Mouse (Mus musculus) hindbrain, embryonic 16.5 days (tissue): ENCODE data around the gene Nagpa. TPM values are rescaled to one million over a fixed set of nuclear protein-coding genes. Genes with fewer than 3 reads are reported as not detected.

Experiments
- ATAC-seq: fragments of 200-750 bp; cut with Nextera tagmentation; 2 replicates; pipeline ENCODE4 v1.8.0; 2017; ENCODE audit warnings: moderate TSS enrichment, moderate library complexity
- H3K27ac ChIP-seq: fragments of 300-500 bp; sonication (generic); 2 replicates; pipeline ENCODE4 v1.5.1; 2014; ENCODE audit warnings: low read depth, mild to moderate bottlenecking, control low read depth, low read length, moderate library complexity
- H3K27me3 ChIP-seq: fragments of 300-500 bp; sonication (generic); replicated peaks from 2 replicates; pipeline ENCODE4 v1.6.1; 2014; ENCODE audit warnings: low read length; ENCODE audit not compliant: control insufficient read depth, insufficient read depth
- H3K36me3 ChIP-seq: fragments of 300-500 bp; sonication (generic); 2 replicates; pipeline ENCODE4 v1.6.1; 2014; ENCODE audit warnings: mild to moderate bottlenecking, low read length, moderate library complexity, mixed read lengths; ENCODE audit not compliant: control insufficient read depth, insufficient read depth
- H3K4me1 ChIP-seq: fragments of 300-500 bp; sonication (generic); 2 replicates; pipeline ENCODE4 v1.6.1; 2014; ENCODE audit warnings: low read depth, low read length; ENCODE audit not compliant: control insufficient read depth, insufficient read depth
- H3K4me2 ChIP-seq: fragments of 300-500 bp; sonication (generic); 2 replicates; pipeline ENCODE4 v1.6.1; 2014; ENCODE audit warnings: mild to moderate bottlenecking, low read length, control low read depth, moderate library complexity
- H3K4me3 ChIP-seq: fragments of 300-500 bp; sonication (generic); 2 replicates; pipeline ENCODE4 v1.5.1; 2014; ENCODE audit warnings: mild to moderate bottlenecking, low read length, control low read depth, moderate library complexity
- H3K9ac ChIP-seq: fragments of 300-500 bp; sonication (generic); 2 replicates; pipeline ENCODE4 v1.6.1; 2014; ENCODE audit warnings: low read depth, mild to moderate bottlenecking, control low read depth, low read length, moderate library complexity
- H3K9me3 ChIP-seq: fragments of 300-500 bp; sonication (generic); 2 replicates; pipeline ENCODE4 v1.6.1; 2014; ENCODE audit warnings: mild to moderate bottlenecking, low read length, moderate library complexity; ENCODE audit not compliant: control insufficient read depth
- WGBS: fragments of 180-500 bp; shearing (Covaris S2); extraction: QIAGEN DNeasy Blood & Tissue Kit; methylation state at CpG from one replicate; pipeline ENCODE4 v1.1.7; 2014; 5-methylcytosine and 5-hydroxymethylcytosine counted together
- microRNA-seq: library from miRNA; unstranded; fragments of <30 nt; microRNA quantifications from one replicate; pipeline ENCODE4, GENCODE M21; 2017
- polyA plus RNA-seq: library from polyadenylated mRNA; unstranded; fragments of >200 nt; fragmentation: Nextera tagmentation; extraction: Ambion mirVana; gene quantifications from 2 replicates; pipeline ENCODE4 v1.2.1, GENCODE M21; 2015

Gene Nagpa
- polyA plus RNA-seq, 1 experiment from 2014 or later: 11.9 TPM

GRCm38 (mm10) chr16:5153299-5154026 is 50.3 kb downstream of the Nagpa start:
- no peak overlapping the region for H3K4me2 ChIP-seq

GRCm38 (mm10) chr16:5150544-5150943 is 53.3 kb downstream of the Nagpa start:
- Histone ChIP-seq H3K4me3 (no peak overlapping the region), H3K9ac (no peak overlapping the region), H3K27me3 (peaks cover 5% of the 10 kb centered on the region), H3K4me1 (peaks cover 23% of the 10 kb centered on the region), H3K36me3 (no peaks in the 10 kb centered on the region), H3K9me3 (no peaks in the 10 kb centered on the region), H3K4me2 (no peak overlapping the region), H3K27ac (no peak overlapping the region)
- WGBS: 49% methylated on average over 10 of the region's 10 CpGs
- ATAC-seq: no peak

More at GRCm38 (mm10) chr16:5153299-5154026, 50.3 kb downstream of the Nagpa start:
- peak overlapping the region; percentile 13; the same call in 1 of the 2 replicates for H3K27ac ChIP-seq
- H3K4me3 ChIP-seq: no peak overlapping the region
- no peaks in the 10 kb centered on the region for H3K27me3 ChIP-seq
- 0 out of 2 replicates have a peak overlapping the region, but pooled peaks have one; percentile 20 for H3K9ac ChIP-seq
- ATAC-seq: no peak
- no peaks in the 10 kb centered on the region for H3K36me3 ChIP-seq
- H3K9me3 ChIP-seq: no peaks in the 10 kb centered on the region
- peaks cover 7% of the 10 kb centered on the region; the same call in 1 of the 2 replicates for H3K4me1 ChIP-seq
- WGBS: 29% methylated on average over 6 of the region's 6 CpGs

- Histone ChIP-seq H3K36me3 (no peaks in the 10 kb centered on the region), H3K4me2 (peak within 1 kb of the TSS; percentile 93), H3K9ac (peak within 1 kb of the TSS; percentile 42), H3K4me3 (peak within 1 kb of the TSS; percentile 46), H3K27ac (no peak within 1 kb of the TSS), H3K4me1 (peaks cover 16% of the 10 kb centered on the region), H3K27me3 (peaks cover 5% of the 10 kb centered on the region), H3K9me3 (no peaks in the 10 kb centered on the region)
- WGBS: 11% methylated on average over 13 of the region's 13 CpGs
- peak; percentile 61 for ATAC-seq
Observed at GRCm38 (mm10) chr16:5147037-5147385, 56.8 kb downstream of the Nagpa start, which contains the start of gene Sec14l5. Sec14l5 (plus strand) TSS chr16:5147109.

- H3K4me2 ChIP-seq: peak overlapping the region; percentile 93
- 2% methylated on average over 26 of the region's 26 CpGs for WGBS
Observed at GRCm38 (mm10) chr16:5146367-5147036, 57.3 kb downstream of the Nagpa start.

GRCm38 (mm10) chr16:5145570-5145969 is 58.2 kb downstream of the Nagpa start:
- Histone ChIP-seq H3K4me3 (no peak overlapping the region; the same call in 1 of the 2 replicates), H3K4me1 (peaks cover 16% of the 10 kb centered on the region), H3K9ac (peak overlapping the region; percentile 48), H3K27ac (no peak overlapping the region), H3K9me3 (no peaks in the 10 kb centered on the region), H3K36me3 (no peaks in the 10 kb centered on the region), H3K27me3 (peaks cover 5% of the 10 kb centered on the region), H3K4me2 (peak overlapping the region; percentile 93)
- peak; percentile 78 for ATAC-seq
- WGBS: 0% methylated on average over 7 of the region's 7 CpGs

More at GRCm38 (mm10) chr16:5146367-5147036, 57.3 kb downstream of the Nagpa start:
- H3K4me3 ChIP-seq: peak overlapping the region; percentile 46
- ATAC-seq: peak; percentile 92
- H3K27me3 ChIP-seq: peaks cover 5% of the 10 kb centered on the region
- H3K4me1 ChIP-seq: peaks cover 16% of the 10 kb centered on the region
- no peaks in the 10 kb centered on the region for H3K9me3 ChIP-seq
- peak overlapping the region; percentile 42 for H3K9ac ChIP-seq
- no peak overlapping the region for H3K27ac ChIP-seq
- no peaks in the 10 kb centered on the region for H3K36me3 ChIP-seq

Small RNA genes lying within 50 kb of the gene (microRNA-seq; reads per million reads assigned to microRNA genes)
- gene Gm23689 (not detected), gene Gm26095 (not detected), gene Mir6364 (not detected)

Other genes starting within 250 kb of the Nagpa start
- 68.6 and 71.5 TPM in 2 replicates for gene Anks3, start 239.8 kb downstream of the Nagpa start, polyA plus RNA-seq
- gene Sept12, start 206.2 kb downstream of the Nagpa start, polyA plus RNA-seq: not detected in 2 replicates
- gene Smim22, start 196.7 kb downstream of the Nagpa start, polyA plus RNA-seq: 4.0 and 4.2 TPM in 2 replicates
- 152 and 171 TPM in 2 replicates for gene Rogdi, start 190.5 kb downstream of the Nagpa start, polyA plus RNA-seq
- 171 and 192 TPM in 2 replicates for gene Glyr1, start 154.1 kb downstream of the Nagpa start, polyA plus RNA-seq
- 9.0 and 10.4 TPM in 2 replicates for gene Ubn1, start 154.0 kb downstream of the Nagpa start, polyA plus RNA-seq
- gene Ppl, start 71.6 kb downstream of the Nagpa start, polyA plus RNA-seq: 0.07 and 0.16 TPM in 2 replicates
- 0.15 and 0.27 TPM in 2 replicates for gene Sec14l5, start 56.9 kb downstream of the Nagpa start, polyA plus RNA-seq
- 15.7 and 16.6 TPM in 2 replicates for gene AU021092, start 18.3 kb upstream of the Nagpa start, polyA plus RNA-seq
- gene Alg1, start 29.6 kb upstream of the Nagpa start, polyA plus RNA-seq: 42.9 and 45.9 TPM in 2 replicates
- 9.4 and 9.5 TPM in 2 replicates for gene Eef2kmt, start 52.0 kb upstream of the Nagpa start, polyA plus RNA-seq